Mouse (Mus musculus) lung, postnatal 25 days (tissue): ENCODE measurements around the gene Daam2.

Experiments
- DNase-seq: peaks from one replicate; pipeline ENCODE4 v3.0.0; 2022; ENCODE audit warnings: low spot score

Gene Daam2

GRCm38 (mm10) chr17:49431176-49431575 is 133.0 kb downstream of the Daam2 start:
- DNase-seq: no peak

GRCm38 (mm10) chr17:49430136-49430535 is 134.0 kb downstream of the Daam2 start:
- DNase-seq: no peak

DNA sequence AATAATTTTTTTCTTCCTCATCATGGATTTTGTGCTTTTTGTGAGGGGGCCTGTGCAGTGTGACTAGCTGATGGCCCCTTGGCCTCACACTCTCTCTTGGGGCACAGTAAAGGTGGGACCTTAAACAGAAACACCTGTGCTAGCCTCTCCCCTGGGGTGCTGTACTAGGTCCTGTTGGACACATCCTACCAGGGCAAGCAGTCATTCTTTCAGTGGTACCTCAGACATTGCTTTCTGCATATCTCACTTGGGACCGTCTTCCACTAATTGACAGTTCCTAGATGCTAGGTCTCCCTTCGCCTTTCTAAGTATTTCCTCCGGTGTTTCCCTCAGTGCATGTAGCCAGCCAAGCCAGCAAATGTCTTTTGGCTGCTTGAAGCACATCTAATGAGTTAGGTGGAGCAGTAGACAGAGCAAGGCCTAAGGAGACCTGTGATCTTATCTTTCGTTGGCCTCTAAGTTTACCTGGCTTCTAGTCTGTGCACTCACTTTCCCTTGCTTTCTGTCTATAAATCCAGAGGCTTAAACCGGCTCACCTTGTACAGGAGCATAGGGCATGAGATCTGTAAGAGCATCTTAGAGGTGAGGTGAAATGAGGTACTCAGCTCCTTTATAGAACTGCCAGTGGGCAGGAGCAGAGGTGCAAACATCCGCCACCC is 134.5 kb downstream of the Daam2 start:
- DNase-seq: no peak

GRCm38 (mm10) chr17:49428751-49429415 is 135.3 kb downstream of the Daam2 start:
- DNase-seq: peak; percentile 88

DNA sequence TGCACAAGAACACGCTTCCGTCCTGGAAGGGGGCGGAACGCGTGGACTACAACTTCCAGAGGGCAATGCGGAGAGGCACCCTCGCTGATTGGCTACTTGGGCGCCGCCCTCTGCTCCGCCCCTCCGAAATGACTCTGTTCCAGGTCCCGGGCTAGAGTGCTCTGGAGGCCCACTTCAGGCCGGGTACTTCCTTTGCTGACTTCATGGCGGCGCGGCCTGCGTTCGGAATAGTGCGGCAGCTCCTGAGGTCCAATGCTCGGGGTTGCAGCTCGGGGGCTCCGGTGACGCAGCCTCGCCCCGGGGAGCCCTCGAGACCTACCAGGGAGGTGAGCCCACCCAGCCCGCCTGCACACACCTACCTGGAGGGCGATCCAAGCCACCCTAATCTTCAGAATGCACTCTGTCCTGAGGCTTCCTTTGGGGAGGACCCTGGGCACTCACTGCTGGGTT is 135.9 kb downstream of the Daam2 start, which contains the start of gene Mocs1:
Mocs1 (plus strand) TSS at position 124 of the 450 bp plus-strand sequence.
- peak; percentile 98 for DNase-seq

- DNase-seq: no peak
Measured at GRCm38 (mm10) chr17:49427631-49428238, 136.4 kb downstream of the Daam2 start.

DNA sequence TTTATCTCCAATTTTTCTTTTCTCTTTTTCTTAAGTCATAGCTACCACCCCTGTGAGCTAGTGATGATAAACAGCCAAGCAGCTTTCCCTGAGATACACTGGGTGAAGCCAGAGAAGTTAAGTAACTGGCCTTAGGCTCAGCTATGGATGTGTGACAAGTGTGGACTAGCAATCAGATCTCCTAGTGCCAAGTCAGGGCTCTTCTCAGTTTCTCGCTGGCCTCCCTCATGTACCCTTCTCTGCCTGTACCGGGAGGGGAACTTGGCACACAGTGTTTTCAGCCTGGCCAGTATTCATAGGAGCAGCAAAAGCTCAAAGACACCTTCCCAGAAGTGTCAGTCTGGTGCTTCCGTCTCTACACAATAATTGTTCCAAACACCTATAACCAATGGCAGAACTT is 140.3 kb downstream of the Daam2 start:
- no peak for DNase-seq

DNA sequence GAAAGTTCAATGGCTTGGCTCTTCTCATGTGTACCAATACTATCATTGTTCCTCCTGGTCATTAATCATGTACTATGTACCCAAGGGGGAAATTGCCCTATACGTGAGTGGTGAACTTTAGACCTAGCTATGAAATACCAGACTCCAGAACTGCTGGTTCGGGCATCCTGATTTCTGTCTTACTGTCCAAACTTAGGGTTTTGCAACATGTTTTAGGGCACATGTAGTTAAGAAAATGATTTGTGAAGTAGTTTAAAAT is 141.1 kb downstream of the Daam2 start:
- DNase-seq: no peak

- DNase-seq: no peak
Measured at GRCm38 (mm10) chr17:49422286-49423066, 141.7 kb downstream of the Daam2 start.

- DNase-seq: no peak
Measured at GRCm38 (mm10) chr17:49419813-49420212, 144.3 kb downstream of the Daam2 start.

GRCm38 (mm10) chr17:49416228-49416627 is 147.9 kb downstream of the Daam2 start:
- DNase-seq: no peak

DNA sequence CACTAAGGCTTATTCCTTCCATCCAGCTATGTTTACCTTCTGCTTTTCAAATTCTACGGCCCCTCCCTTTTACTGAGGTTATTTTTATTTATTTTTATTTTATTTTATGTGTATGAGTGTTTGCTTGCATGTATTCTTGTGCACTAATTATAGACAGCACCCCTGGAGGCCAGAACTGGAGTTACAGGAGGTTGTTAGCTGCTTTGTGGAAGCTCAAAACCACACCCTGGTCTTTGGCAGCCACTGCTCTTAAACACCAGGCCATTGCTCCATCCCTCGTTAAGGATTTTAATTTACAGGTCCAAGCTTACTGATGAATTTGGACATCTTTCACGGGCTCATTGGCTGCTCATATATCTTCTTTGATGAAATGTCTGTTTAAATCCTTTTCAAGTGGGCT is 150.6 kb downstream of the Daam2 start:
- DNase-seq: no peak

- no peak for DNase-seq
Measured at GRCm38 (mm10) chr17:49412974-49413373, 151.2 kb downstream of the Daam2 start.
